Mouse (Mus musculus) G1E (cell line): ENCODE results near the gene Rbm4b.

Experiments
- CTCF ChIP-seq: IDR thresholded peaks from 2 replicates; pipeline ENCODE4 v1.5.1; 2012; ENCODE audit warnings: low read depth, low read length, inconsistent platforms, mixed read lengths
- GATA1 ChIP-seq: IDR thresholded peaks from 2 replicates; pipeline ENCODE4 v1.6.1; 2012; ENCODE audit warnings: borderline replicate concordance, low read length, inconsistent platforms, mixed read lengths
- GATA2 ChIP-seq: IDR thresholded peaks from 2 replicates; pipeline ENCODE4 v1.6.1; 2012; ENCODE audit warnings: low read depth, low read length, inconsistent platforms, borderline replicate concordance
- POLR2AphosphoS5 ChIP-seq: IDR thresholded peaks from 2 replicates; pipeline ENCODE4 v1.6.1; 2012; ENCODE audit warnings: low read depth, low read length, inconsistent platforms; ENCODE audit not compliant: insufficient replicate concordance
- TAL1 ChIP-seq: conservative IDR thresholded peaks from 2 replicates; pipeline ENCODE4 v1.6.1; 2012; ENCODE audit warnings: low read depth, low read length, inconsistent platforms, mixed read lengths

DNA sequence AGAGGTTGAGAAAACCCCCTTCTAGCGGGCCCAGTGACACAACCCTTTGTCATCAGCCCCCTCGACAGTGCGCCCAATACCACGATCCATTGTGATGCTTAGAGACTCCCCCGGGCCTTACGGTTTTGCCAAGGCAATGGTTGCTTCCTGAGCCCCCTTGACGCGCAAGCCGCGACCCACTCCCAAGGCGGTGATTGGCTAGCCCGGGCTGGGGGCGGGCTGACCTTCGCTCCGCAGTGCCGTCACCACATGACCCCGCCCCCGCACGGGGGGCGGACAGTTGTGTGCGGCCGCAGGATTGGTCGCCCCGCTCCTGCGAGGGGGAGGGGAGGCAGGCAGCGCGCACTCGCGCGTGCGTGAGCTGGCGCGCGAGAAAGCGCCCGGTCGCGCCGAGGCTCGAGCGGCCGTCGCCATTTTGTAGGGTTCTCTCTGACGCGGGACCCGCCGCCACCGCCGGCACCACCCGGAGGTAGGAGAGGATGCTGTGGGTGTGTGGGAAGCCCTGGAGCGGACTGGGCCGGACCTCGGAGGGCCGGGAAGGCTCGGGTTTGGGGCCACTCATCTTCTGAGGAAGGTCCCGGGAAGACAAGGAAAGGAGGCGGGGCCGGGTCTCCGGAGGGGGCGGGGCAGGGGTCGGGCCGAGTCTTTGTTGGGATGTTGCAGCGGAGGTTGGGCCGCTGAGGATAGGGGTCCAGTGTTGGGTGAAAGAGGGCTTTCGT is at the start of gene Rbm4b:
- no peak for TF ChIP-seq CTCF
- no peak for TF ChIP-seq GATA1
- no peak for TF ChIP-seq POLR2AphosphoS5
- TF ChIP-seq GATA2, result no peak
- no peak for TF ChIP-seq TAL1
